Mouse (Mus musculus) mature B cell (primary cell): Measurements from ENCODE around the gene 6430531B16Rik.

Source experiments
- in situ Hi-C: fragments of 300-500 bp; cut with MboI; formaldehyde crosslinking; loops from 2 replicates; pipeline ENCODE4 v1.14.3; 2019

6430531B16Rik gene

DNA sequence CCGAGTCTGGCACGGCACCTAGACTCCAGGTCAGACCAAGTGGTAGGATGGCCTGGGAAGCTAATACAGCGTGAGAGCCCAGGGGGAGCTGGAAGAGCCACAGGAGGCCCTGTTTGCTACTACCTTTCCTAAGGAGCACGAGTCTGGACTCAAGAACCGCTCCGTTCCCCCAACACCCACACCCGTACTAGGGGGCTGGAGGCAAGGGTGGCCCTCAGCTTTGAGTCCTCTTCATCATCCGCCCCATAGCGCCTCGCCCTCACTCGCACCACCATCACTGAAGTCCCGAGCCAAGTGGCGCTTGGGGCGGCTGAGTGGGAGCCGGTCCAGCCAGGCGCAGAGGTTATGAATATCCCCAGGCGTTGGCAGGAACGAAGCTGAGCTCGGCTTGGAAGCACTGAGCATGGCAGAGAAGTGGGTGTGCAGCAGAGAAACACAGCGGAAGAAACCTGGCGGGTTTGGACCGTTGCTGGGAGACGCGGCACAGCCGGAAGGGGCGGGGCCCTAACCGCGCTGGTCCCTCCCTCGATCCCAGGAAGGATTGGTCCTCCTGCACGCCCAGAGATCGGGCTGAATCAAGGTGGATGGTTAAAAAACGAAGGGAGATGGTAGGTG lies at the start of gene 6430531B16Rik:
TSS of gene 6430531B16Rik (minus strand) at position 478 of the 615 bp plus-strand sequence.
- in situ Hi-C loops, result no loop called here

DNA sequence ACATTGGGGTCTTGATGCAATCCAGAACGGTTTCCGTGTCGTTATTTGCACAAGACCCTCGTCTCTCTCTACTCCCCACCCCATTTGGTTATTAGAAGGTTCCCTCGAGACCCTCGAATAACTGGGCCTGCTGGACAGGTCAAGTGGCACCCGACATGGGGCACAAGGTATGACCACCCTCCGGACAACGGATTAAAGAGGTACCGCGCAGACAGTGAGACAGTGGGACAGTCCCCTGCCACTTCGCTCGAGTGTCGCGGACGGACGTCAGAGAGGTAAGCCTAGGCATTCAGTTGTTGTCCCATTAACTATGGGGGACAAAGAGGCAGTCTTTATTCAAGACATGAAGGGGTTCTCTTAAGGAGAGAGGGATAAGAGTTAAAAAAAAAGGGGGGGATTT lies 32.8 kb upstream of the 6430531B16Rik start:
- in situ Hi-C loops, result no loop called here

DNA sequence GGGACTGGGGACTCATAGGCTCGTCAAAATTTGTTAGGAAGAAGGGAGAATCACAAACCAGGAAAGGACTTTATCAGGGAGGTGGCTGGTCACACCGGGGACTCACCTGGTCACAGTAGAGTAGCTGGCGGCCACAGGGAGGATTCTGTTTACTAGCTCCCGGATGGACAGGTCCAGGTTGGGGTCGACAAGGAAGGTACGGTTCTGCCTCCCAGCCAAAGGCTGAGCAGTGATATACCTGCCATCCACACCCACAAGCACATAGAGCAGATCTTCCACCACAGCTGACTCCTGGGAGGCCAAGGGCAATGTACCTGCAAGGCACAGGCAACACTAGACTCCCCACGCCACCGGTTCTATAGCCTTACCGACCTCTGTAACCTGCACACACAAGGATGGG lies 29.2 kb upstream of the 6430531B16Rik start:
- in situ Hi-C loops, result no loop called here

DNA sequence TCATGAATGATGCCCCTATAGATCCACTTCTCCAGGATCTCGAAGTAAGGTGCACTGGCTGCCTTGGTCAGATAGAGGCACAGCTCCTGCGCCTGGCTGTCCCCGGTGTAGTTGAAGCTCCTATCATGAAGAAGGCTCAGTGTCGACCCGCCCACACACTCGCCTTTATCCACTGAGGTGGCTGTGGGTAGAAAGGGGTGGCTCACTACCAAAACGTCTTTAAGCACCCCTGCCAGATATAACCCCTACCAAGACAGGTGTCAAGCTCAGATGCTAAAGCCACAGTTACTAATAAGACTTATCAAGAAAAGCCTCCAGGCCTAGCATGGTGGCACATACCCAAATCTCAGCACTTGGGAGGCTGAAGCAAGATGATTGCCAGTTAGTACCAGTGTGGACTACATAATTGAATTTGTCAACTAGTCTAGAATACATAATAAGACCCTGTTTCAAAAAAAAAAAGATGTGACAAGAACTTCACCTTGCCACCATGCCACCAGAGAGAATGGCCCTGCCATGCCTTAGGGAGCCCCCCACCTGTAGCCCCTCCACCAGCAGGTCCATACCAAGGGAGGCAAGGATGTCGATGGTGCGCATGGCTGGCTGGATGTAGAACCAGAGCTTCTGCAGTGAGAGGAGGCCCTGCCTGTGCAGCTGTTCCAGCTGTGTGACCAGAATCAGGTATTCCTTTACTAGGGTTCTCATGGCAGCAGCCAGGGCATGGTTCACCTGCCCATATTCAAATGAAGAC lies 28.5 kb upstream of the 6430531B16Rik start:
- in situ Hi-C loops, result no loop called here

DNA sequence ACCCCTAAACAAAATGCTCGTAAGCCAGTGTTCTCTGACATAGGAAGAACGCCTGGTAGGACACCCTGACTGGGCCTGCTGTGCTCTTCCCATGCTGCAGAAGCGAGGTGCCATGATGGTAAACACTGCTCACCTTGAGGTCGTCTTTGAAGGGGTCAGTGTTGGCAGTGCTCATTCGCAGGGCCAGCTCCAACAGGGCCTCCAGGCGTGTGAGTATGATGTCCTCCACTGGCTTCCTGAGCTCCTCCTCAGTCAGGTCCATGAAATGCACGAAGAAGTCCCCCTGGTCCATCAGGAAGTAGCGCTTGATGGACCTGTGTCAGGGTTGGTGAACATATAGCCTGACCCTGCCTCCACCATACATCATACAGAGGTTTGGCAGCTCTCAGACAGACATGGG lies 26.1 kb upstream of the 6430531B16Rik start:
- in situ Hi-C loops, result no loop called here

DNA sequence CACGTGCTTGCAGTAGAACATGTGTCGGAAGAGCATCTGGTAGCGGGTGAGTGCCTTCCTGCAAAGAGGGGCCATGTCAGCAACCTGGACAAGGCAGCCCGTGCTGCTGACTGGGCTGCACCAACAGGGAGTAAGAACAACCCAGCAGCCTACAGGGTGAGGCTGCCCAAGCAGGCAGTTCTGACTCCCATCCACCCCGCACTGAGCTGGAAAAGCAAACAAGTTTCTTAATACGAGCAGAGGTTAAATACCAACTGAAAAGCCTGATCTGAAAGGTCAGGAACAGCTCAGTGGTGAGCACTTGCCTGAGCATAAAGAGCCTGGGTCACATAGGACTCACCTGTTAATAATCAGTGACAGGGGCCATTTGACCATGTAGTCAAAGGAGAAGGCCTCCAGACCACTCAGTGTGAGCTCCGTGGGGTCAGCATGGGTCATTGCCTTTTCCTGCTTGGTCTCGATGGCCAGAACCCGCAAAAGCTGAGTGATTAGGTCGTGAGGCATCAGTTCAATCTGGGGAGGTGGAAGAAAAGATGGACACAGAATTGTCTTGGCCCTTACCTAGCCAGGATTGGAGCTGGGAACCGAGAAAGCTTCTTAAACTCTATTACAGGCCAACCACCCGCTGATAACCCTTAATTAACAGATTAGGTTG lies 22.7 kb upstream of the 6430531B16Rik start:
- in situ Hi-C loops, result no loop called here

DNA sequence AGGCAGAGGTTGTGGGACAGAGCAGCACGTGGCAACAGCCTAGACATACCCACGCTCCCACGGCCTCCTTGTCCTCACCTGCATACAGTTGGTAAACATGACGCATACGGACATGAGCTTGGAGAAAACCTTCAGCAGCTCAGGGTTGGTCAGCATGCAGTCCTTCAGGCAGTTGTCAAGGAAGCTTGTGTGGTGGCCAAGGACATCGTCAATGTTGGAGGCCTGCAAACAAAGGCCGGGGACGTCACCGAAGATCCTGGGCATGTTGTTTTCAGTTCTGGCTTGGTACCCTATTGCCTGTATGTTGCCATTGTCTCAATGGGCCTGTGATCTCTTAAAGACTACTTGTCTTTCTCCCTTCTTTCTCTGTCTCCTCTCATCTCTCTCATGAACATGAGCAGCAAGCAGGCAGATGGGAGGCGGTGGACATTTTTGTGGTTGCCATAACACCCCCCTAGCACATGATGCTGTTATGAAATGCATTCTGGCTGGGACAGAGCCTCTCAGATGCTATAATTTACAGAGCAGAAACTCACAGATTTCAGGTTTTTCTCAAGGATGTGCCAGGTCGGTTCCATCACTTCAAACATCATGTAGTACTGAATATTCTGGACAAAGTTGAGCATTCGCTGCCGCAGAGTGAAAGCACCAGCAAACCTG lies 20.3 kb upstream of the 6430531B16Rik start:
- in situ Hi-C loops, result no loop called here

DNA sequence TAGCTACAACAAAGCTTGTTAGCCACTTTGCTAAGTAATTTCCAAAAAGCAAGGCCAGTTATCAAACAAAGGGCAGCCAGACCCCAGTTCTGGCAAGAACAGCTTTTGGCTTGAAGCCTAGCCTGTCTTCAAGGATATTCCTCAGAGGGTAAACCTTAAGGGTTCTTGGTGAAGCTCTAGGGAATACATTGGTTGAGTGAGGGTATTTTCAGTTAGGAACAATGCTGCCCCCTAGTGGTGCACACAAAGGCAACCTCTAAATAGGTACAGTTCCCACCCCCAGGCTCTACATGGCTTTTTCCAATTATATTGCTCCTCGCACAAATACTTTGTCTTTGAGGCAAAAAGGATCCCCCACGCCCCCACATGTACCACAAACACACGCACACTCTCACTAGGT lies 16.1 kb upstream of the 6430531B16Rik start:
- in situ Hi-C loops, result no loop called here

DNA sequence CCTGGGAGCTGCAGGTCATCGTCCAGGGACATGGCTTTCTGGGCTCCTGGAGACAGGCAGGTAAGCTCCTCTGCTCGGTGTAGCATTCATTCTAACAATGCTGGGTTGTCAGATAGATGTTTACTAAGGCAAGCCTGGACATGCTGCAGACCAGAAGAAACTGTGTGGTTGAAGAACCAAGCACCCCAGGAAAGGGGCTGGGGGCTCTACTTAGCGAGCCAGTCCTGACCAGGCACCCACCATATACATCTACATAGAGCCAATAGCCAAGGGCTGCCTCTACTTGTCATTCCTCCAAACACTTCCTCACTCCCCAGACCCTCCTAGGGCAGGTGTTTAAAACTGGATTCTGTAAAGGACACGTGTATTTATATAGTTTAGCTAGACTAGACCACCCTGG lies 15.6 kb upstream of the 6430531B16Rik start:
- in situ Hi-C loops, result no loop called here

DNA sequence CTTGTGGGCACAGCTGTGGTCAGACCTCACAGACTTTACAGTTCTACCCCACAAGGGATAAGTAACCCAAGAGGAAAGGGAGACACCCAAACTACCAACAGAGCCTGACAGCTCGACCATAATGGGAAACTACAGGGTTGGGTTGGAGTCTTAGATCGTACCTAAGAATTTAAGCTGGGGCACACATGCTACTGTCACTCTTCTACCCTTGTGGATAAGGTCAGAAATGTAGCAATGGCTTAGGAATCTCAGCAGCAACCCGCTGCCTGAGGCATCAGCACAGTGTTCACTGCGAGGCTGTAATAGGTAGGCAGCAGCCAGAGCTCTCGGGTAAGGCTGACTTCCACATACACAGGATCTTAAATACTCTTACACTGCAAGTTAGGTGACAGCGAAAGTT lies 15.0 kb upstream of the 6430531B16Rik start:
- in situ Hi-C loops, result no loop called here

DNA sequence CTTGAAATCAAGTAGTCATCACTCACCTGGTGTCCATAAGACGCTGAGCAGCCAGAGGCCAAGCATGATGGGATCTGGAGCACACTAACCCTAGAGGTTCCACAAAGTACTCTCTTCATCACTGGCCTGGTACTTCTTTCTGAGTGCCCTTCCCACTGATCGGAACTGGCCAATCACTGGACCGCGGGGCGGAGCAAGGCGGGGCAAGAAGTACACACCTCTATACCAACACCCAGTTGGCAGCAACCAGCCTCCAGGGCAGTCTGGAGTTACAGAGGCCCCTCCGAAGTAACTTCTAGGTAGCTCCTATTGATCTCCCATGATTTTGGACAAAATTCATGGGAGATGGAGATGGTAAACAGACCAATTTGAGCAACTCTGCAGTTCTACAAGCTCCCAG lies 13.9 kb upstream of the 6430531B16Rik start, which contains the start of gene Adam8:
TSS of gene Adam8 (minus strand) at position 157 of the 400 bp plus-strand sequence.
- in situ Hi-C loops, result no loop called here

DNA sequence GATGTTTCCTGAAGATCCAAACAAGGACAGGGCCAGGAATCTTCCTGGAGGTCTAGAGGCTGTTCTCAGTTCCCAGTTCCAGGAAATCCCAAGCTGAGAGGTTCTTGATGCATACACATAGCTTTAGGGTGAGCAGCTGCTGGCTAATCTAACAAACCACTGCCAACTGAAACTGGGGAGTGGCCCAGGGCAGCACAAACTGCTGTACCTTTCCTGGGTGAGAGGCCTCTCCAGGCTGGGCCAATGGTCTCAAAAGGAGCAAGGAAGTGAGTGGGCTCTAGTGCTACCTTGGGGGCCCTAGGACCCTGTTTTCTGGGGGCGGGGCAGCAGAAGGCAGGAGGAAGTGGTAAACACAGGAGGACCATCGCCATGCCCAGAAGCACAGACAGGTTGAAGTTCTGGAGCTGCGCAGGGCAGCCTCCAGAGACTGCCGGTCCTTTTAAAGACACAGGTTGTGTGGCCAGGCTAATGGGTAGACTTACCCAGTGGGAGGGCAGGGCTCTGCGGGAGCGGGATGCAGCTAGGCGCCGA lies 12.4 kb upstream of the 6430531B16Rik start:
- in situ Hi-C loops, result no loop called here

DNA sequence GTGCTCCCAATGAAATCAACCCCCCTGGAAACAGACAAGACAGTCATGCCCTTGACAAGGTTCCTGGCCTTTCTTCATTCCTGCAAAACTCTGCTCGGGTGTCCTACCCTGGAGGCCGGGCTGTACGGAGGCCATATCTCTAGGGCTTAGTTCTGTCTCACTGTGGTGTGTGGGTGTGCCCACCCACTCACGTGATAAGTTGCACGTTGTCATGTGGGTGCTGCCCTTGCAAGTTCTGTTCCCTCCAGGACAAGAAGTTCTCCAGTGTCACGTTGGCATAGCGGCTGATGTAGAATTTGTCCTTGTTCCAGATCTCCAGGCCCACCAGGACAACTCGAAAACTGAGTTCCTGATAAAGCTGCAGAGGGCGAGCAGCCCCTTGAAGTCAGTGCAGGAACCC lies 9.7 kb upstream of the 6430531B16Rik start:
- in situ Hi-C loops, result no loop called here

DNA sequence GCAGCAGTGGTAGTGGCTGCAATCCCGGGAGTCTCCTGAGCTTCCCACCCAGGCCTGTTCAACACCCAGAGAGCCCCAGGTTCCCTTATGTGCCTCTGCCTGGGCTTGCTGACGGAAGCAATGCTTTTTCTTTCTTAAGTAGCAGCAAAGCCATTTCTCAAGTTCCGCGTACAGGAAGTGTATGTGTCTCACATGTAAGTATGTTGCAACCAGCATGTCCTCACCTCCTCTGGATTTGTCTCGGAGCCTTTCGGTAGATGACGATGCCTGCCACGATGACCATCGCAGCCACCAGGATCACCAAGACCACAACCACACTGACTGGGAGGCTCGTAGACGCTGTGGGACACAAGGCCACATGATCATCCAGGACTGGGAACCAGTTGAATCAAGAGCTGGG lies 6.0 kb upstream of the 6430531B16Rik start:
- in situ Hi-C loops, result no loop called here

DNA sequence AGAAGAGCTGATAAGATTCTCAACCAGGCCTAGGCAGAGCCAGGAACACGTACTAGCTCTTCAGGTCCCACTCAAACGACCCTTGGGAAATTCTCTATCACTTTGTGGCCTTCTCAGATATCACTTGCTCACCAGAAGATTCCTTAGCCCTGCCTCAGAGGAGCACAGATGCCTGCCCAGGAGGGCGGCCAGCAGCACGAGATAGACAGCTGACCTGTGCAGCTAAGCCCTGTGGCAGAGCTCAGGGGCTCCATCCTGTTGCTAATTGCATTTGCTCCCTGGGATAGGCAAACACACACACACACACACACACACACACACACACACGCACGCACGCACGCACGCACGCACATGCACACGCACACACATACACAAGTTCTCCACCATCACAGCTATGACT lies 3.5 kb upstream of the 6430531B16Rik start:
- in situ Hi-C loops, result no loop called here

DNA sequence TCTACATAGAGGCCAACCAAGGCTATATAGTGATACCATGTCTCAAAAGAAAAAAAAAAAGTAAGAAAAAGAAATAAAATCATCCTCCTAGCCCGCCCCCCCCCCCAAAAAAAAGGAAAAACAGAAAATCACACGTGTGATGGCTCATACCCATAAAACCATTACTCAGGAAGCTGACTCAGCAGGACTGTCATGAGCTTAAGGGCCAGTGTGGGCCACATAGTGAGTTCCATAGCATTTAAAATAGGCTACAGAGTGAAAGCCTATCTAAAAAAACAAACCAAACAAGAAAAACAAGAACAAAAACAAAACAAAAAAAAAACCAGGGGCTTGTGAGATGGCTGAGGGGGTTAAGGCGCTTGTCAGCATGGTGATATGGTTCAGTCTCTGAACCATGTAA lies 2.2 kb upstream of the 6430531B16Rik start:
- in situ Hi-C loops, result no loop called here

DNA sequence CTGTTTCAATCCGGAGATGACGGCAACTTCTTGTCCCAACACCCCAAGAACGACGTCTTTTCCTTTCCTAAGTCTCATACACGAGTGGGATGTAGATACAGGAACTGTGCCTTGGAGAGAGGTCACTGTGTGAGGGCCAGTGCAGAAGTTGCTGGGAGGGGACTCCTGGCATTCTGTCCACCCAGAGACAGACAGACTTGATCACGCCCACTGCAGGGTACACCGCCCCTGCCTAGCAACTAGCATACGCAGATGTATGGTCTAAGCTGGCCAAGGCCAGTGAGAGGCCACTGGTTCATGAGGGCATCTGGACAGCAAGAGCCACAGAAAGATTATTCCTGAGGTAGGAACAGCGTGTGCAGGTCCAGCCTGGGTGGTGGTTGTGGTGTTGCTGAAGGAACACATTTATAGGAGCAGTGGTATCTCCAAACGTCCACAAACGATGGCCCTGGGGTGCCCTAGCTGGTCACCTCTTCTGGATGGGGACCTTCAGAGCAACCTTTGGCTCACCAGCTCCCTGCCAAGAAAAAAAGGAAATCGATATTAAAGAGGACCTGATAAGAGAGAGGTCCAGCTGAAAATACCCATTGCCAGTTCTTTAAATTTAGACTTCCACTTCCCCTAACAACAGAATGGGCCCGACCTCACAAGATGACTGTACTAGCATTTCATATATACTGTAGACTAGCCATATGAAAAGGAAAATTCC lies 610 bp upstream of the 6430531B16Rik start:
- in situ Hi-C loops, result no loop called here

DNA sequence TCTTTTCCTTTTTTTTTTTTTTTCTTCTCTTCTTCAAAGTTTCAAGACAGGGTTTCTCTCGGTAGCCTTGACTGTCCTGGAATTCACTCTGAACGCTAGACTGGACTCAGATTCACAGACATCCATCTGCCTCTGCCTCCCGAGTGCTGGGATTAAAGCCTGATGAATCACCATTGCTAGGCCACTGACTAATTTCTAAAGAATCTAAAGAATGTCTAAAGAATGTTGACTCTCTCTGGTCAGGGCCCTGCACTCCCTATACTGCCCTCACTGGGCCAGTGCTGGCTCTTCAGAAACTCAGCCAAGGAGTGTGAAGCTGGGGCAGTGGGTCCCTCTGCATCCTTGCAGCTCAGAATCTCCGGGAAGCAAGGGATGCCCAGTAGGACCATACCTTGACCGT lies 3.1 kb downstream of the 6430531B16Rik start:
- in situ Hi-C loops, result no loop called here

DNA sequence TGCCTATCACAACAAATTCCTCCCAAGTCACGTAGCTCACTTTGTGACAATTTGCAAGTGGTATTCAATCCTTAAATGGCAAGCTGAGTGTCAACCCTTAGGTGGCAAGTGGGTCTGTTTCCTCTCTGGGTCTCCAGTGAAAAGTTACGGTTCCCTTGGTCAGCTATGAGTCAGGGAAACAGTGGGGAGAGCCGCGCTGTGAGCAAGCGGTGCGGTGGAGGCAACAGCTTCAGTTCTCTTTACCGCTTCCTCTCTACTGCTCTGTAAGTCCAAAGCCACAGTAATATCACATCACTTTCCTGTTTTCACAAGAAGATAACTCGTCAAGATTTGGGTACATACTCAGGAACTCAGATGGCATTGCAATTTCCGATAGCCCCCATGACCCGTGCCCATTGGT lies 4.2 kb downstream of the 6430531B16Rik start:
- in situ Hi-C loops, result no loop called here

DNA sequence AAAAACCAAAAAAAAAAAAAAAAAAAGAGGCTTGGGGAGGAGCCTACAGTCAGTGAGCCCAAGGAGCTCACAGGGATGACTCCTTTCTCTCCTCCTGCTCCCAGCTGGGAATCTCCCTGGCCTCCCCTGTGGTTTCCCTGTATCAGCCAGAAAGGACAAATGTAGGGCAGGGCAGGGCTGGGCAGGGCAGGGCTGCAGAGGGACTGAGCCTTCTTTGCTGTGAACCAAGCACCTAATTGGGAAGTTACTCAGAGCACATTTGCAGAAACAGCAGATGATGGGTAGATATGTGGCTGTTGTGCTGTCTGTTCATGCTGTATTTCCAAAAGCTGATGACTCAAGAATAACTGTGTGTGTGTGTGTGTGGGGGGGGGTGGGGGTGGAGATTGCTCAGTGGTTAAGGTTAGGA lies 5.6 kb downstream of the 6430531B16Rik start:
- in situ Hi-C loops, result no loop called here

DNA sequence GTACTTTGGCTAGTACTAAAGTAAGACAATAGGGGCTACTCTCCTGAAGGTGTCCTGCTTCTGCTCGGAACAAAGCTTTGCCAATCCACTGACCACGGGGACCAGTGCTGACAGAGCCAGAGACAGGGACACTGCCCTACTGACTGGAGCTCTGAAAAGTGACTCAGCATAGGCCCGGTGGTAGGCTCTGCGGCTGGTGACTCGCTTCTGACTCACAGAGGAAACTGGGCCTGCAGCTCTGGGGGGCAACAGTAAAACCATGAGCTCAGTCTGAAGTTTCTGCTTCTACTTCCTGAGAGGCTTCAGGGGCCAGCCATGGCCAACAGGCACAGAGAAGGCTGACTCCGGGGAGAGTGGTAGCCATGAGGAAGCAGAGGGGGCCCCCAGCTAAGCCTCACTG lies 7.1 kb downstream of the 6430531B16Rik start:
- in situ Hi-C loops, result no loop called here

DNA sequence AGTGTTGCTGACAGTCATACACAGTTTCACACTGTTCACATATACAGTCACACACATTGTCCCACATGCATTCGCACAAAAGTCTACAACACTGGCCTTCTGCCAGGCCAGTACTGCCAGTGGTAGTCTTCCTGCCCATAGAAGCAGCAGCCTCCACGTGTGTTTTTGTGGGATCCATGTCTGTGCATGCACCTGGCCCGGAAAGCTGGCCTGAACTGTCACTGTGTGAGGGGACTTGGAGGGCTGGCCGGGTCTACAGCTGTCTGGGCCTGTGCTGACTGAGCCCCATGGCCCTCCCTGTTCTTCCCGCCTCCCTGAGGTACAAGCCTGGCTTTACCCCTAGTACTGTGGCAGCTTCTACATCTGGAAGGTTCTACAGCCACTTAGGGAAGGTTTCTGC lies 7.6 kb downstream of the 6430531B16Rik start:
- in situ Hi-C loops, result no loop called here
